Mouse (Mus musculus): ENCODE data around the gene Nnmt. TPM values are rescaled to one million over a fixed set of nuclear protein-coding genes. Genes with fewer than 3 reads are reported as not detected.

Gene Nnmt
- total and polyA plus RNA-seq, 3 experiments: not detected

DNA sequence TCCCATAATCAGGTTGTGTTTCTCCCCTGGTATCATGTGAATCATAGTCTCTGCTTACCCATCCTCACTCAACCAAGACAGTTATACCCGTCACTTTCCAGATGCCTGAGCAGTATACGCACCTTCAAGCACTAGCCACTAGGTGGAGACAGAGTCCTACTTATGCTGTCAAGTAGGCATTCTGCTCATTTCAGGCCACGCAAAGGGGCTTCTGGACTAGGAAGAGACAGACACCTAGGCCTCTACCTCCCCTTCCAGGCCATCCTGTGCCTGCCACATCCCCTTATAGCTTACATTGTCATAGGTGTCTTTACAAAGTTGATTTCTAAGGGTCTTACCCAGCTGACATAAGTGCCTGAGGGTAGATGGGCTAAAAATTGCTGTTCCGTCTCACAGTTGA is 41.3 kb upstream of the Nnmt start (continued):
- TF ChIP-seq KAT2A (IDR thresholded peaks at IDR 0.05; ENCODE audit: insufficient replicate concordance, low read length) (no peak), JUN (IDR thresholded peaks at IDR 0.05; ENCODE audit: insufficient read depth, low read depth, low read length) (no peak), SMC3 (IDR thresholded peaks at IDR 0.05; ENCODE audit: low read depth, low read length) (peak; percentile 100)

DNA sequence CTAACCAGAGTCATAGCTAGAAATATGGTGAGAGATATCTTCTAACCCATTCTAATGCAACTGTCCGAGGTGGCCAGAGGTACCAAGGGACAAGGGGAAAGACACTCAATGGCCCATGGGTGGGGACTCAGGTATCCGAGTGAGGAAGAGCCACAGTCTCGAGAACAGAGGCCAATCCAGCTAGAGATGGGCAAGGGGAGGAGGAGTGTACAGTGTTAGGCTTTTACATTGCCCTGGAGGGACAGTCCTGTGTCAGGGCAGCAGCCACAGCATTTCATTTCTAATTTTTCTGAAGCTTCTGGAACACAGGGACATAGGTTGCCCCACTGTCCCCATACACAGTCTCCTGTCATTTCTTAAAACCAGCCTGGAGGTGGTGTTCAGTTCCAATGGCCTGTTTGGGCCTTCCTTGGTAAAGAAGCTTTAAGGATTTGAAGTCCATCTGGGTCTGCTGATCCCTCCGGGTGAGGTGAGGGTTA is 40.7 kb upstream of the Nnmt start:
- Histone ChIP-seq H3K9me3 (replicated peaks; ENCODE audit: low read length) (peaks cover 15% of the 10 kb centered on the region), H3K4me1 (ENCODE audit: control insufficient read depth in 1 of 2, insufficient read depth in 2 of 2) (peaks cover 0 to 10% of the 10 kb centered on the region in 2 experiments; a peak in 2 of 4 replicates), H3K4me2 (ENCODE audit: insufficient read depth, low read depth, poor library complexity, severe bottlenecking) (no peak overlapping the region), H3K9ac (ENCODE audit: insufficient read depth, low read depth) (no peak overlapping the region), H3K27me3 (replicated peaks) (peaks cover 7% of the 10 kb centered on the region), H3K27ac (ENCODE audit: insufficient read depth, low read depth) (no peak overlapping the region), H3K79me2 (replicated peaks; ENCODE audit: control insufficient read depth, extremely low read depth, insufficient read depth, poor library complexity, severe bottlenecking) (no peaks in the 10 kb centered on the region), H3K36me3 (replicated peaks in 1 of 2; ENCODE audit: control insufficient read depth in 1 of 2, insufficient read depth in 1 of 2, low read length in 1 of 2) (no peaks in the 10 kb centered on the region), H3K4me3 (replicated peaks in 1 of 3; ENCODE audit: low read depth in 2 of 3, low read length in 2 of 3, poor library complexity in 1 of 3) (no peak overlapping the region)
- DNase-seq (ENCODE audit: extremely low read depth): no peak
- dilution Hi-C loops (cut with MboI; ENCODE audit: extremely low pct_ligation_motif_present, extremely low pct_unique_long_range_greater_than_20kb, low sequenced_read_pairs) (no loop called here), in situ Hi-C loops (cut with MboI; ENCODE audit: low pct_ligation_motif_present, low pct_unique_long_range_greater_than_20kb, low sequenced_read_pairs) (loop anchor here (5.0 to 25.0 kb wide), 3 partner anchors 217 to 842 kb away; partner anchors contain the start of gene Ttc12)
- TF ChIP-seq MXI1 (IDR thresholded peaks at IDR 0.05; ENCODE audit: low read depth, low read length) (no peak), SIN3A (IDR thresholded peaks at IDR 0.05; ENCODE audit: low read length) (no peak), NRF1 (IDR thresholded peaks at IDR 0.05; ENCODE audit: low read depth, low read length) (no peak), POLR2AphosphoS2 (IDR thresholded peaks at IDR 0.05; ENCODE audit: low read depth, low read length) (no peak), JUN (IDR thresholded peaks at IDR 0.05; ENCODE audit: insufficient read depth, low read depth, low read length) (no peak), TBP (conservative IDR thresholded peaks at IDR 0.05; ENCODE audit: low read depth, low read length) (no peak), ETS1 (conservative IDR thresholded peaks at IDR 0.05; ENCODE audit: low read depth, low read length) (no peak), HCFC1 (IDR thresholded peaks at IDR 0.05; ENCODE audit: low read depth, low read length) (no peak), USF2 (conservative IDR thresholded peaks at IDR 0.05; ENCODE audit: low read depth, low read length) (no peak), MAFK (IDR thresholded peaks at IDR 0.05; ENCODE audit: insufficient replicate concordance, low read length) (no peak), CTCF (conservative IDR thresholded peaks at IDR 0.05 in 1 of 2, IDR thresholded peaks at IDR 0.05 in 1 of 2; ENCODE audit: low read depth in 2 of 2, low read length in 2 of 2) (no peak), KAT2A (IDR thresholded peaks at IDR 0.05; ENCODE audit: insufficient replicate concordance, low read length) (no peak), MAZ (IDR thresholded peaks at IDR 0.05; ENCODE audit: low read depth, low read length) (no peak), UBTF (IDR thresholded peaks at IDR 0.05; ENCODE audit: low read depth, low read length) (no peak), ZKSCAN1 (IDR thresholded peaks at IDR 0.05; ENCODE audit: borderline replicate concordance, low read depth, low read length) (no peak), E2F4 (IDR thresholded peaks at IDR 0.05; ENCODE audit: insufficient replicate concordance, low read depth, low read length) (no peak), ELF1 (IDR thresholded peaks at IDR 0.05; ENCODE audit: low read depth, low read length) (no peak), GABPA (IDR thresholded peaks at IDR 0.05; ENCODE audit: insufficient replicate concordance, low read depth, low read length) (no peak), SMC3 (IDR thresholded peaks at IDR 0.05; ENCODE audit: low read depth, low read length) (no peak), ZMIZ1 (IDR thresholded peaks at IDR 0.05; ENCODE audit: low read depth, low read length) (no peak)
